In genomic region chr5:150079866-150080797, GRCm38 (mm10) we compare ENCODE assay signal across 8 mouse cellular contexts. TPM values are rescaled to one million over a fixed set of nuclear protein-coding genes. Genes with fewer than 3 reads are reported as not detected.
DNase-seq lines count a peak whose midpoint lies in the region; ATAC-seq and TF ChIP-seq lines count a peak whose summit lies in the region.

No protein-coding gene starts in this region.

- H3K36me3 ChIP-seq in kidney, adult 2 months (ENCODE audit: control insufficient read depth, insufficient read depth, low read length) = no peaks in the 10 kb centered on the region
- no peaks in the 10 kb centered on the region for H3K36me3 ChIP-seq in embryonic facial prominence, embryonic 12.5 days
- H3K36me3 ChIP-seq in limb, embryonic 11.5 days (ENCODE audit: control insufficient read depth, insufficient read depth, low read length) = no peaks in the 10 kb centered on the region
- H3K36me3 ChIP-seq in neural tube, embryonic 13.5 days = no peaks in the 10 kb centered on the region

- H3K27ac ChIP-seq in kidney, adult 2 months (ENCODE audit: insufficient read depth, low read depth, low read length) = no peak overlapping the region
- H3K27ac ChIP-seq in embryonic facial prominence, embryonic 12.5 days = no peak overlapping the region
- no peak overlapping the region for H3K27ac ChIP-seq in limb, embryonic 11.5 days (replicated peaks; ENCODE audit: low read depth, low read length)
- no peak overlapping the region for H3K27ac ChIP-seq in neural tube, embryonic 13.5 days (replicated peaks)
- no peak overlapping the region for H3K27ac ChIP-seq in gastrocnemius, adult 2 months

- no peak for TF ChIP-seq POLR2A in kidney, adult 2 months (IDR thresholded peaks at IDR 0.05; ENCODE audit: low read depth, low read length)

- 0 out of 2 replicates have a peak, but pooled peaks have one; percentile 79 for ATAC-seq in embryonic facial prominence, embryonic 12.5 days (ENCODE audit: insufficient number of reproducible peaks, insufficient read depth, low FRiP score, low TSS enrichment)
- peak; percentile 77; the same call in 1 of the 2 replicates for ATAC-seq in limb, embryonic 11.5 days (ENCODE audit: insufficient number of reproducible peaks, low FRiP score, low TSS enrichment, low read depth)
- ATAC-seq in neural tube, embryonic 13.5 days (ENCODE audit: low read depth) = peak; percentile 79
- no peak for ATAC-seq in megakaryocyte progenitor cell, adult 5-6 weeks (replicated peaks; ENCODE audit: poor library complexity)

- intact Hi-C loops in gastrocnemius, adult 2 months (cut with DNase I) = no loop called here

- peak overlapping the region; percentile 25 for H3K4me2 ChIP-seq in embryonic facial prominence, embryonic 12.5 days (replicated peaks)
- peak overlapping the region; percentile 18; the same call in 1 of the 2 replicates for H3K4me2 ChIP-seq in limb, embryonic 11.5 days (ENCODE audit: low read depth, severe bottlenecking)
- peak overlapping the region; percentile 31 for H3K4me2 ChIP-seq in neural tube, embryonic 13.5 days

- no peak for TF ChIP-seq CTCF in kidney, adult 2 months (conservative IDR thresholded peaks at IDR 0.05; ENCODE audit: insufficient read depth, insufficient read length, low read depth, low read length)
- TF ChIP-seq CTCF in gastrocnemius, adult 2 months (IDR thresholded peaks at IDR 0.05) = no peak

- no peaks in the 10 kb centered on the region for H3K27me3 ChIP-seq in kidney, adult 2 months (replicated peaks; ENCODE audit: control insufficient read depth, insufficient read depth, low read length)
- H3K27me3 ChIP-seq in embryonic facial prominence, embryonic 12.5 days = no peaks in the 10 kb centered on the region
- H3K27me3 ChIP-seq in limb, embryonic 11.5 days (ENCODE audit: control insufficient read depth, insufficient read depth, low read length) = no peaks in the 10 kb centered on the region
- no peaks in the 10 kb centered on the region for H3K27me3 ChIP-seq in neural tube, embryonic 13.5 days

- no peaks in the 10 kb centered on the region for H3K4me1 ChIP-seq in kidney, adult 2 months (ENCODE audit: control insufficient read depth, insufficient read depth, low read length)
- peaks cover 5% of the 10 kb centered on the region for H3K4me1 ChIP-seq in embryonic facial prominence, embryonic 12.5 days
- peaks cover 2% of the 10 kb centered on the region; the same call in 1 of the 2 replicates for H3K4me1 ChIP-seq in limb, embryonic 11.5 days (ENCODE audit: control insufficient read depth, insufficient read depth, low read length)
- peaks cover 14% of the 10 kb centered on the region for H3K4me1 ChIP-seq in neural tube, embryonic 13.5 days (replicated peaks)

- H3K9me3 ChIP-seq in embryonic facial prominence, embryonic 12.5 days = no peaks in the 10 kb centered on the region
- H3K9me3 ChIP-seq in limb, embryonic 11.5 days (ENCODE audit: control insufficient read depth, low read length) = no peaks in the 10 kb centered on the region
- no peaks in the 10 kb centered on the region for H3K9me3 ChIP-seq in neural tube, embryonic 13.5 days

- 36% methylated on average over 12 of the region's 12 CpGs for WGBS in kidney, adult 2 months
- 23% methylated on average over 12 of the region's 12 CpGs for WGBS in embryonic facial prominence, embryonic 12.5 days
- 29% methylated on average over 12 of the region's 12 CpGs for WGBS in limb, embryonic 11.5 days
- 20% methylated on average over 12 of the region's 12 CpGs for WGBS in neural tube, embryonic 13.5 days

- peak; percentile 10 for DNase-seq in kidney, adult 2 months
- DNase-seq in kidney, postnatal 14 days = no peak
- peak; percentile 60 for DNase-seq in limb, embryonic 11.5 days (ENCODE audit: low spot score)
- no peak for DNase-seq in spleen, postnatal 10 days (ENCODE audit: low spot score in 2 of 2)
- no peak for DNase-seq in gastrocnemius, adult 2 months

- peak overlapping the region; percentile 32; the same call in 1 of the 2 replicates for H3K4me3 ChIP-seq in kidney, adult 2 months (ENCODE audit: insufficient read depth, low read depth, low read length)
- H3K4me3 ChIP-seq in embryonic facial prominence, embryonic 12.5 days = no peak overlapping the region
- no peak overlapping the region for H3K4me3 ChIP-seq in limb, embryonic 11.5 days (ENCODE audit: low read depth, low read length)
- no peak overlapping the region for H3K4me3 ChIP-seq in neural tube, embryonic 13.5 days
- no peak overlapping the region for H3K4me3 ChIP-seq in gastrocnemius, adult 2 months

- H3K9ac ChIP-seq in embryonic facial prominence, embryonic 12.5 days = no peak overlapping the region
- no peak overlapping the region for H3K9ac ChIP-seq in limb, embryonic 11.5 days (ENCODE audit: low read length)
- H3K9ac ChIP-seq in neural tube, embryonic 13.5 days = no peak overlapping the region

RNA-seq across cellular contexts. Expression of gene Fry, which starts 38.3 kb away (rescaled TPM):
- polyA plus RNA-seq in kidney, adult 2 months (2012; rRNA removed) = 12.6 and 12.9 TPM in 2 replicates
- 10.2 and 12.7 TPM in 2 replicates for polyA plus RNA-seq in embryonic facial prominence, embryonic 12.5 days (2016; fragmentation: Nextera tagmentation; extraction: Ambion mirVana)
- polyA plus RNA-seq in limb, embryonic 11.5 days (2014; fragmentation: Nextera tagmentation; extraction: Ambion mirVana) = 4.7 and 5.2 TPM in 2 replicates
- 38.8 and 41.9 TPM in 2 replicates for polyA plus RNA-seq in neural tube, embryonic 13.5 days (2015; fragmentation: Nextera tagmentation; extraction: Ambion mirVana)
- 17.8 and 22.1 TPM in 2 replicates for total RNA-seq in megakaryocyte progenitor cell, adult 5-6 weeks (2015)
- 19.2 and 21.1 TPM in 2 replicates for total RNA-seq in megakaryocyte progenitor cell, adult 5-6 weeks (2017)
- 10 to 100 TPM; 73.5 to 85.7 TPM for total RNA-seq in gastrocnemius, adult 2 months (2021)

Comparison
In these comparisons a context has a peak if more than half of its experiments do, and no peak if none do; other contexts are left out.
1. DNase-seq: peak in kidney, adult 2 months (single experiment) and limb, embryonic 11.5 days (single experiment); none in kidney, postnatal 14 days (single experiment), spleen, postnatal 10 days (0 of 2) and gastrocnemius, adult 2 months (single experiment).
2. Peak in every context shown above with its lines, with median percentiles within 50 percentile points of each other: H3K4me2 ChIP-seq.